Mouse (Mus musculus): ENCODE data around the gene Tfip11. TPM values are rescaled to one million over a fixed set of nuclear protein-coding genes. Genes with fewer than 3 reads are reported as not detected.

The Tfip11 gene
- polyA plus RNA-seq, 1 experiment from 2014 or later, result 29.9 TPM

DNA sequence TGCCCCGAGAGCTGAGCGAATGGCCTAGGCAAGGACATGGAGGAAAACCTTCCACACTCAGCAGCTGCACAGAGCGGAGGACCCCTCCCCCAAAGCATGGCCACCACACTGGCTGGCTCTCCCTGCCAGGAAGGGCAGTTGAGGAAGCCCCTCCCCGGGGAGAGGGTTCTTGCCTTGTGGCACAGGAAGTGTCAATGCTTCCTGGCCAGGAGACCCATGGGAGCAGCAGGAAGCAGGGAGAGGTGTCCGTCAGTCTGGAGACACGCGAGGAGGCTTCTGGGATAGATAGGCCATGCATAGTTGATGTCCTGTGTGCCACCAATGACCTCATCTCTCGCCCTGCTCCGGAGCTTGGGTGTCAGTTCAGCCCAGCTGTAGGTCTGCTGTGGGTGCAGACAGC, 30.2 kb downstream of the Tfip11 start:
- WGBS, result 93% methylated on average over 9 of the region's 9 CpGs
- Histone ChIP-seq H3K4me1 (no peaks in the 10 kb centered on the region), H3K9me3 (replicated peaks) (no peaks in the 10 kb centered on the region), H3K36me3 (ENCODE audit: poor library complexity, severe bottlenecking) (peaks cover 71% of the 10 kb centered on the region), H3K9ac (no peak overlapping the region), H3K4me3 (no peak overlapping the region), H3K27me3 (no peaks in the 10 kb centered on the region), H3K27ac (no peak overlapping the region), H3K4me2 (no peak overlapping the region)
- no peak for ATAC-seq

- Histone ChIP-seq H3K4me1 (no peaks in the 10 kb centered on the region), H3K9me3 (replicated peaks) (no peaks in the 10 kb centered on the region), H3K4me3 (no peak overlapping the region), H3K27ac (no peak overlapping the region), H3K27me3 (no peaks in the 10 kb centered on the region), H3K36me3 (ENCODE audit: poor library complexity, severe bottlenecking) (peaks cover 67% of the 10 kb centered on the region), H3K9ac (no peak overlapping the region), H3K4me2 (no peak overlapping the region)
- no peak for ATAC-seq
- WGBS, result 97% methylated on average over 4 of the region's 4 CpGs
Measured at GRCm38 (mm10) chr5:112359520-112359919, 33.4 kb downstream of the Tfip11 start.

DNA sequence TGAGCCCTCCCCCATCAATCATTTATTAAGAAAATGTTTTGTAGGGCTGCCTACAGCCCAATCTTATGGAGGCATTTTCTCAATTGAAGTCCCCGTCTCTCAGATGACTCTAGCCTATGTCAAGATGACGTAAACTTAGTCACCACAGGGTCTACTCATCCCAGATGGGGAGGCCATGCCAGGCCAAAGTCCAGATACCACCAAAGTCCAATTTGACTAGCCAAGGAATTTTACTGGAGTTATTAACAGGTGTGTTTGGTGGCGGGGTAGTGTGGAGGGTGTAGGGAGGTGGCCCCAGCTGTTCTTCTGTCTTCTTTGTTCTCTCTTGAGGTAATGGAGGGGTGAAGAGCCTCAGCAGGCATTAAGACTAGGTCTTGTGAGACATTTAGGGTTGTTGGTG, 33.9 kb downstream of the Tfip11 start:
- H3K4me1 ChIP-seq, result no peaks in the 10 kb centered on the region
- H3K9ac ChIP-seq, result no peak overlapping the region
- H3K27me3 ChIP-seq, result no peaks in the 10 kb centered on the region
- no peak overlapping the region for H3K27ac ChIP-seq
- ATAC-seq, result no peak
- H3K9me3 ChIP-seq (replicated peaks), result no peaks in the 10 kb centered on the region
- no peak overlapping the region for H3K4me3 ChIP-seq
- H3K4me2 ChIP-seq, result no peak overlapping the region
- H3K36me3 ChIP-seq (ENCODE audit: poor library complexity, severe bottlenecking), result peaks cover 67% of the 10 kb centered on the region
- WGBS, result 95% methylated on average over 3 of the region's 3 CpGs

GRCm38 (mm10) chr5:112364184-112364797, 38.1 kb downstream of the Tfip11 start:
- 70% methylated on average over 10 of the region's 10 CpGs for WGBS
- Histone ChIP-seq H3K27me3 (no peaks in the 10 kb centered on the region), H3K27ac (no peak overlapping the region), H3K4me2 (no peak overlapping the region), H3K4me3 (no peak overlapping the region), H3K4me1 (peaks cover 1% of the 10 kb centered on the region), H3K9ac (no peak overlapping the region), H3K9me3 (replicated peaks) (no peaks in the 10 kb centered on the region), H3K36me3 (ENCODE audit: poor library complexity, severe bottlenecking) (peaks cover 70% of the 10 kb centered on the region)
- no peak for ATAC-seq

- peaks cover 27% of the 10 kb centered on the region for H3K4me1 ChIP-seq
- peaks cover 86% of the 10 kb centered on the region for H3K36me3 ChIP-seq (ENCODE audit: poor library complexity, severe bottlenecking)
- no peak overlapping the region for H3K9ac ChIP-seq
- H3K27me3 ChIP-seq, result no peaks in the 10 kb centered on the region
- H3K4me2 ChIP-seq, result no peak overlapping the region
- no peak overlapping the region for H3K4me3 ChIP-seq
- no peaks in the 10 kb centered on the region for H3K9me3 ChIP-seq (replicated peaks)
- no peak overlapping the region for H3K27ac ChIP-seq
- WGBS, result 95% methylated on average over 6 of the region's 6 CpGs
- no peak for ATAC-seq
Measured at GRCm38 (mm10) chr5:112366879-112367278, 40.7 kb downstream of the Tfip11 start.

GRCm38 (mm10) chr5:112367338-112367737, 41.2 kb downstream of the Tfip11 start:
- no peak for ATAC-seq
- 89% methylated on average over 4 of the region's 4 CpGs for WGBS
- Histone ChIP-seq H3K4me3 (no peak overlapping the region), H3K9me3 (replicated peaks) (no peaks in the 10 kb centered on the region), H3K4me1 (peaks cover 32% of the 10 kb centered on the region), H3K4me2 (no peak overlapping the region), H3K9ac (no peak overlapping the region), H3K27me3 (no peaks in the 10 kb centered on the region), H3K27ac (no peak overlapping the region), H3K36me3 (ENCODE audit: poor library complexity, severe bottlenecking) (peaks cover 81% of the 10 kb centered on the region)

- WGBS, result 93% methylated on average over 12 of the region's 12 CpGs
- H3K36me3 ChIP-seq (ENCODE audit: poor library complexity, severe bottlenecking), result peaks cover 78% of the 10 kb centered on the region
- ATAC-seq, result no peak
Measured at GRCm38 (mm10) chr5:112367929-112368328, 41.8 kb downstream of the Tfip11 start.

DNA sequence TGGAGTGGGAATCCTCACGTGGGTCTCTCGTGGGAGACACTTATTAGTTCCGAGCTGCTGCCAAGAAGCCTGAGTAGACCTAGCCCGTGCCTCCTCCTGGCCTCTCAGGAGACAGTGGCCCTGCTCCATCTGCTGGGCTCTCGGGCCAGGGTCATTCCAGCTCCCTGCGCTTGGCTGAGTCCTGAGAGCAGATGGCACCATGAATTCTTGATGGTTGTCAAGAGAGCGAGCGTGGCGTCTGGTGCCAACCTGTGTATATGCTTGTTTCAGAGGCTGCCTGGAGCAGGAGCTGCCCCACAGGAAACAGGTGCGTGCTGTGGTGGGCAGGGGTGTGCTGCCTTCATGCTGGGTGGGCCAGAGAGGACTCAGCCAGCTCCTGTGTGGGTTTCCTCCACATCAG, 42.5 kb downstream of the Tfip11 start:
- H3K4me2 ChIP-seq, result no peak overlapping the region
- no peak for ATAC-seq
- peaks cover 76% of the 10 kb centered on the region for H3K36me3 ChIP-seq (ENCODE audit: poor library complexity, severe bottlenecking)

More at GRCm38 (mm10) chr5:112367929-112368328, 41.8 kb downstream of the Tfip11 start:
- peak overlapping the region; percentile 23; the same call in 1 of the 2 replicates for H3K9ac ChIP-seq
- no peaks in the 10 kb centered on the region for H3K9me3 ChIP-seq (replicated peaks)
- no peak overlapping the region for H3K4me2 ChIP-seq
- H3K27ac ChIP-seq, result no peak overlapping the region
- H3K4me3 ChIP-seq, result no peak overlapping the region
- peaks cover 38% of the 10 kb centered on the region for H3K4me1 ChIP-seq
- no peaks in the 10 kb centered on the region for H3K27me3 ChIP-seq

GRCm38 (mm10) chr5:112369326-112369725, 43.2 kb downstream of the Tfip11 start:
- Histone ChIP-seq H3K9me3 (replicated peaks) (no peaks in the 10 kb centered on the region), H3K36me3 (ENCODE audit: poor library complexity, severe bottlenecking) (peaks cover 76% of the 10 kb centered on the region), H3K27me3 (no peaks in the 10 kb centered on the region), H3K4me2 (no peak overlapping the region), H3K4me1 (peaks cover 42% of the 10 kb centered on the region), H3K4me3 (no peak overlapping the region), H3K9ac (no peak overlapping the region), H3K27ac (0 out of 2 replicates have a peak overlapping the region, but pooled peaks have one; percentile 93)
- no peak for ATAC-seq
- 90% methylated on average over 13 of the region's 13 CpGs for WGBS

More for the DNA sequence above, 42.5 kb downstream of the Tfip11 start:
- WGBS, result 90% methylated on average over 10 of the region's 10 CpGs
- Histone ChIP-seq H3K27ac (no peak overlapping the region), H3K9ac (no peak overlapping the region), H3K4me3 (no peak overlapping the region), H3K4me1 (peaks cover 42% of the 10 kb centered on the region), H3K9me3 (replicated peaks) (no peaks in the 10 kb centered on the region), H3K27me3 (no peaks in the 10 kb centered on the region)

GRCm38 (mm10) chr5:112370236-112370813, 44.2 kb downstream of the Tfip11 start:
- no peaks in the 10 kb centered on the region for H3K27me3 ChIP-seq
- ATAC-seq, result no peak
- no peaks in the 10 kb centered on the region for H3K9me3 ChIP-seq (replicated peaks)
- H3K4me1 ChIP-seq, result peaks cover 42% of the 10 kb centered on the region
- WGBS, result 89% methylated on average over 12 of the region's 12 CpGs
- no peak overlapping the region for H3K4me2 ChIP-seq
- H3K4me3 ChIP-seq, result no peak overlapping the region
- peaks cover 76% of the 10 kb centered on the region for H3K36me3 ChIP-seq (ENCODE audit: poor library complexity, severe bottlenecking)
- H3K9ac ChIP-seq, result 0 out of 2 replicates have a peak overlapping the region, but pooled peaks have one; percentile 37
- peak overlapping the region; percentile 93 for H3K27ac ChIP-seq

DNA sequence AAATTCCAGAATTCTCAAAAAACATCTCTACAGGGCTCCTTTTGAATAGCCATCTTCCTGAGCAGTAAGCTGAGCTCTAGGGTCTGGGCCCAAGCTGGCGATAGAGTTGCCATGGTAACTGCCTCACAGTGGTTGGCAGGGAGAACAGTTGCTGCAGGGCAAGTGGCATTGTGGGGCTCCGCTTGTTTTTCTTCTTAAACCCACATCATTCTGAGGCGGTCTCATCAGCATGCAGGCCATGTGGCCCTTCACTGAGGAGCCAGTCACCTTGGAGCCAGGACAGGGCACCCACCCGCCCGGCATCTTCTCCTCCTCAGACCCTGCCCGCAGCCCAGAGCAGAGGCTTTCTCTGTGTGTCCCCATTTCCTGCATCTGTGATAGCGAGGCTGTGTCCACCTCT, 45.8 kb downstream of the Tfip11 start:
- Histone ChIP-seq H3K4me2 (peak overlapping the region; percentile 47), H3K27me3 (no peaks in the 10 kb centered on the region), H3K4me1 (peaks cover 42% of the 10 kb centered on the region), H3K9ac (peak overlapping the region; percentile 62), H3K4me3 (0 out of 2 replicates have a peak overlapping the region, but pooled peaks have one; percentile 6), H3K36me3 (ENCODE audit: poor library complexity, severe bottlenecking) (peaks cover 72% of the 10 kb centered on the region), H3K9me3 (replicated peaks) (no peaks in the 10 kb centered on the region), H3K27ac (peak overlapping the region; percentile 93)
- peak; percentile 92 for ATAC-seq
- WGBS, result 2% methylated on average over 7 of the region's 7 CpGs

DNA sequence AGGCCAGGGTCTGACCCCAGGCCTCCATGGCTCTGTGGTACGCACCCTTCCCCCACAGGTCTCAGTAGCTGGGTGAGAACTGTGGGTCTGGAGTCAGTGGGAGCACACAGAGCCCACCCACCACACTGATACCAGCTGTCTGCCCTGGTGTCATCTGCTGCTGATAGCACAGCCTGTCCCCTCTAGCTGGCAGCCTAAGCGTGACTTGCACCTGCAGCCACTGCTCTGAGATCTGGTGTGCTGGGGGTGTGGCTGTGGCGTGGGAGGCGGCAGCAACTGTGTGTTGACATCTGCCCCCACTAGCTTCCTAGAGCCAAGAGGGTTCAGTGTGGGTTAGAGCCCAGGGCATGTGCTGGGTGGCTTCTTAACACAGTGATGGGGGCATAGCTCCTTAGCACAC, 50.0 kb downstream of the Tfip11 start:
- ATAC-seq, result no peak
- Histone ChIP-seq H3K36me3 (ENCODE audit: poor library complexity, severe bottlenecking) (peaks cover 70% of the 10 kb centered on the region), H3K27ac (no peak overlapping the region), H3K4me3 (no peak overlapping the region), H3K9ac (no peak overlapping the region), H3K27me3 (no peaks in the 10 kb centered on the region), H3K4me2 (no peak overlapping the region), H3K9me3 (replicated peaks) (no peaks in the 10 kb centered on the region), H3K4me1 (peaks cover 22% of the 10 kb centered on the region)
- WGBS, result 88% methylated on average over 4 of the region's 4 CpGs

Data from forebrain, embryonic 13.5 days (tissue).